In the genomic region with DNA sequence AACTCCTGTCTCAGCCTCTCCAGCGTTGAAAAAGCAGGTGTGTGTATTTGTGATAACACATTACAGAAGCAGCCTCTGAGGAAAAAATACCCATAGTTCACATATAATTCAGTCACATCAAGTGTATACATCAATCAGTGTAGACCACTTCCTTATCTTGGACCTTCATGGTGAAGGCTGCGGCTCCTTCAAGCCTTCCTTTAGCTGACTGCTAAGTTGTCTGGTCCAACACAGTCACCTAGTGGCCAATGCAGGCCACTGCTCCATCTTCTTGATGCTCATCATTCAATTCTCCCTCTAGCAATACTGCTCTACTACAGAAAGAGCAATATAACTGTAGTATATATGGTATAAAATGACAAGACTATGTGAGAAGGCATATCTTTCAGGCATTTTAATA, we compare ENCODE assay signal across 9 mouse cellular contexts.
A peak's percentile ranks its signal among the peaks of the same experiment; 100 is the strongest.
DNase-seq lines count a peak whose midpoint lies in the region; ATAC-seq and TF ChIP-seq lines count a peak whose summit lies in the region.
"Had no signal": no experiment of that assay in that cellular context is flagged by ENCODE, and none has a peak within 500 bp of the region (broad histone marks: within the 10 kb centered on the region; RNA-seq: fewer than 3 reads in every experiment).

No protein-coding gene starts in this region.

- DNase-seq in heart, postnatal 0 days (ENCODE audit: low spot score): peak; percentile 31
- peak; percentile 22 for DNase-seq in thymus, postnatal 0 days (ENCODE audit: low spot score)
- DNase-seq in thymus, adult 18-20 months: no peak
- peak; percentile 47 to 57 for DNase-seq in cerebellum, postnatal 36 days
- peak; percentile 41 to 52 for DNase-seq in kidney, postnatal 25 days
- peak; percentile 63 for DNase-seq in retina, postnatal 1 day

- H3K27me3 ChIP-seq in heart, postnatal 0 days (ENCODE audit: control insufficient read depth, insufficient read depth, low read length): no peaks in the 10 kb centered on the region
- H3K27me3 ChIP-seq in heart, embryonic 12.5 days (replicated peaks): no peaks in the 10 kb centered on the region
- H3K27me3 ChIP-seq in forebrain, embryonic 13.5 days: no peaks in the 10 kb centered on the region
- H3K27me3 ChIP-seq: limb, embryonic 12.5 days had no signal

- no peak overlapping the region for H3K4me2 ChIP-seq in heart, postnatal 0 days (ENCODE audit: low read depth, low read length)
- no peak overlapping the region for H3K4me2 ChIP-seq in heart, embryonic 12.5 days
- no peak overlapping the region for H3K4me2 ChIP-seq in forebrain, embryonic 13.5 days
- H3K4me2 ChIP-seq: limb, embryonic 12.5 days had no signal

- H3K4me3 ChIP-seq in heart, postnatal 0 days (ENCODE audit: low read depth, low read length): no peak overlapping the region
- H3K4me3 ChIP-seq in heart, embryonic 12.5 days: no peak overlapping the region
- H3K4me3 ChIP-seq in forebrain, embryonic 13.5 days: no peak overlapping the region
- H3K4me3 ChIP-seq: limb, embryonic 12.5 days had no signal

- TF ChIP-seq CTCF in heart, postnatal 0 days (IDR thresholded peaks at IDR 0.05; ENCODE audit: low read depth): peak; percentile 83

- H3K9ac ChIP-seq in heart, postnatal 0 days (replicated peaks; ENCODE audit: low read depth, low read length): no peak overlapping the region
- no peak overlapping the region for H3K9ac ChIP-seq in heart, embryonic 12.5 days
- no peak overlapping the region for H3K9ac ChIP-seq in forebrain, embryonic 13.5 days
- H3K9ac ChIP-seq: limb, embryonic 12.5 days had no signal

- no peak overlapping the region for H3K27ac ChIP-seq in heart, postnatal 0 days (ENCODE audit: low read depth)
- no peak overlapping the region for H3K27ac ChIP-seq in heart, embryonic 12.5 days (ENCODE audit: poor library complexity, severe bottlenecking)
- no peak overlapping the region for H3K27ac ChIP-seq in forebrain, embryonic 13.5 days
- H3K27ac ChIP-seq: limb, embryonic 12.5 days had no signal

- no peak for TF ChIP-seq EP300 in heart, postnatal 0 days (IDR thresholded peaks at IDR 0.05; ENCODE audit: low read depth)

- H3K4me1 ChIP-seq in heart, postnatal 0 days (ENCODE audit: control insufficient read depth, insufficient read depth): no peaks in the 10 kb centered on the region
- H3K4me1 ChIP-seq in heart, embryonic 12.5 days (replicated peaks): no peaks in the 10 kb centered on the region
- H3K4me1 ChIP-seq in forebrain, embryonic 13.5 days: no peaks in the 10 kb centered on the region
- H3K4me1 ChIP-seq: limb, embryonic 12.5 days had no signal

- ATAC-seq in heart, postnatal 0 days (ENCODE audit: insufficient read depth, low read depth): no peak
- ATAC-seq in heart, embryonic 12.5 days (ENCODE audit: insufficient number of reproducible peaks, low FRiP score): no peak
- no peak for ATAC-seq in forebrain, embryonic 13.5 days

- WGBS in heart, postnatal 0 days: 46% methylated on average over 2 of the region's 2 CpGs
- WGBS in heart, embryonic 12.5 days: 44% methylated on average over 2 of the region's 2 CpGs
- WGBS in forebrain, embryonic 13.5 days: 82% methylated on average over 2 of the region's 2 CpGs

- H3K36me3 ChIP-seq in heart, postnatal 0 days (replicated peaks; ENCODE audit: control insufficient read depth, insufficient read depth, low read length): no peaks in the 10 kb centered on the region; the same call in 1 of the 2 replicates
- H3K36me3 ChIP-seq in heart, embryonic 12.5 days: peaks cover 4% of the 10 kb centered on the region; the same call in 1 of the 2 replicates
- H3K36me3 ChIP-seq in forebrain, embryonic 13.5 days (ENCODE audit: poor library complexity, severe bottlenecking): peaks cover 75% of the 10 kb centered on the region

- H3K9me3 ChIP-seq in heart, postnatal 0 days (replicated peaks; ENCODE audit: control insufficient read depth, low read length): no peaks in the 10 kb centered on the region
- no peaks in the 10 kb centered on the region for H3K9me3 ChIP-seq in heart, embryonic 12.5 days (replicated peaks)
- H3K9me3 ChIP-seq in forebrain, embryonic 13.5 days (replicated peaks): no peaks in the 10 kb centered on the region
- H3K9me3 ChIP-seq: limb, embryonic 12.5 days had no signal

Comparison
In these comparisons a context has a peak if more than half of its experiments do, and no peak if none do; other contexts are left out.
1. DNase-seq: peak in heart, postnatal 0 days (single experiment), thymus, postnatal 0 days (single experiment), cerebellum, postnatal 36 days (2 of 2), kidney, postnatal 25 days (2 of 2) and retina, postnatal 1 day (single experiment); none in thymus, adult 18-20 months (0 of 2).